Mouse (Mus musculus): ENCODE results near the gene Slco3a1. TPM values are rescaled to one million over a fixed set of nuclear protein-coding genes. Genes with fewer than 3 reads are reported as not detected.

Gene Slco3a1
- total and polyA plus RNA-seq, 3 experiments = 0.04 to 0.35 TPM; not detected in 1

GRCm38 (mm10) chr7:74510676-74511075 lies 43.9 kb downstream of the Slco3a1 start:
- Histone ChIP-seq H3K4me2 (ENCODE audit: insufficient read depth, low read depth, poor library complexity, severe bottlenecking) (no peak overlapping the region), H3K4me3 (replicated peaks in 1 of 3; ENCODE audit: low read depth in 2 of 3, low read length in 2 of 3, poor library complexity in 1 of 3) (no peak overlapping the region), H3K9ac (ENCODE audit: insufficient read depth, low read depth) (no peak overlapping the region), H3K9me3 (replicated peaks; ENCODE audit: low read length) (peaks cover 33% of the 10 kb centered on the region), H3K36me3 (replicated peaks in 1 of 2; ENCODE audit: control insufficient read depth in 1 of 2, insufficient read depth in 1 of 2, low read length in 1 of 2) (no peaks in the 10 kb centered on the region), H3K79me2 (replicated peaks; ENCODE audit: control insufficient read depth, extremely low read depth, insufficient read depth, poor library complexity, severe bottlenecking) (no peaks in the 10 kb centered on the region), H3K27ac (ENCODE audit: insufficient read depth, low read depth) (no peak overlapping the region), H3K4me1 (ENCODE audit: control insufficient read depth in 1 of 2, insufficient read depth in 2 of 2) (no peaks in the 10 kb centered on the region), H3K27me3 (replicated peaks) (no peaks in the 10 kb centered on the region)
- in situ Hi-C loops (cut with MboI; ENCODE audit: low pct_ligation_motif_present, low pct_unique_long_range_greater_than_20kb, low sequenced_read_pairs) = no loop called here
- dilution Hi-C loops (cut with MboI; ENCODE audit: extremely low pct_ligation_motif_present, extremely low pct_unique_long_range_greater_than_20kb, low sequenced_read_pairs) = no loop called here
- no peak for TF ChIP-seq JUN (IDR thresholded peaks at IDR 0.05; ENCODE audit: insufficient read depth, low read depth, low read length)
- no peak for DNase-seq (ENCODE audit: extremely low read depth)

- dilution Hi-C loops (cut with MboI; ENCODE audit: extremely low pct_ligation_motif_present, extremely low pct_unique_long_range_greater_than_20kb, low sequenced_read_pairs) (no loop called here), in situ Hi-C loops (cut with MboI; ENCODE audit: low pct_ligation_motif_present, low pct_unique_long_range_greater_than_20kb, low sequenced_read_pairs) (no loop called here)
- no peak overlapping the region for H3K27ac ChIP-seq (ENCODE audit: insufficient read depth, low read depth)
- no peaks in the 10 kb centered on the region for H3K4me1 ChIP-seq (ENCODE audit: control insufficient read depth in 1 of 2, insufficient read depth in 2 of 2)
- H3K36me3 ChIP-seq (replicated peaks in 1 of 2; ENCODE audit: control insufficient read depth in 1 of 2, insufficient read depth in 1 of 2, low read length in 1 of 2) = no peaks in the 10 kb centered on the region
- H3K79me2 ChIP-seq (replicated peaks; ENCODE audit: control insufficient read depth, extremely low read depth, insufficient read depth, poor library complexity, severe bottlenecking) = no peaks in the 10 kb centered on the region
- no peak for TF ChIP-seq ETS1 (conservative IDR thresholded peaks at IDR 0.05; ENCODE audit: low read depth, low read length)
- TF ChIP-seq CHD1 (IDR thresholded peaks at IDR 0.05; ENCODE audit: low read depth, low read length) = no peak
- TF ChIP-seq HCFC1 (IDR thresholded peaks at IDR 0.05; ENCODE audit: low read depth, low read length) = no peak
- H3K27me3 ChIP-seq (replicated peaks) = no peaks in the 10 kb centered on the region
- no peak overlapping the region for H3K4me2 ChIP-seq (ENCODE audit: insufficient read depth, low read depth, poor library complexity, severe bottlenecking)
- H3K9ac ChIP-seq (ENCODE audit: insufficient read depth, low read depth) = no peak overlapping the region
- DNase-seq (ENCODE audit: extremely low read depth) = no peak
- H3K4me3 ChIP-seq (replicated peaks in 1 of 3; ENCODE audit: low read depth in 2 of 3, low read length in 2 of 3, poor library complexity in 1 of 3) = no peak overlapping the region
- peaks cover 44% of the 10 kb centered on the region for H3K9me3 ChIP-seq (replicated peaks; ENCODE audit: low read length)
Observed at GRCm38 (mm10) chr7:74508205-74508604, 46.4 kb downstream of the Slco3a1 start.

GRCm38 (mm10) chr7:74506856-74507255 lies 47.7 kb downstream of the Slco3a1 start:
- dilution Hi-C loops (cut with MboI; ENCODE audit: extremely low pct_ligation_motif_present, extremely low pct_unique_long_range_greater_than_20kb, low sequenced_read_pairs) (no loop called here), in situ Hi-C loops (cut with MboI; ENCODE audit: low pct_ligation_motif_present, low pct_unique_long_range_greater_than_20kb, low sequenced_read_pairs) (no loop called here)
- no peaks in the 10 kb centered on the region for H3K36me3 ChIP-seq (replicated peaks in 1 of 2; ENCODE audit: control insufficient read depth in 1 of 2, insufficient read depth in 1 of 2, low read length in 1 of 2)

More at GRCm38 (mm10) chr7:74506856-74507255, 47.7 kb downstream of the Slco3a1 start:
- Histone ChIP-seq H3K27ac (ENCODE audit: insufficient read depth, low read depth) (no peak overlapping the region), H3K27me3 (replicated peaks) (no peaks in the 10 kb centered on the region), H3K4me3 (replicated peaks in 1 of 3; ENCODE audit: low read depth in 2 of 3, low read length in 2 of 3, poor library complexity in 1 of 3) (no peak overlapping the region), H3K9ac (ENCODE audit: insufficient read depth, low read depth) (no peak overlapping the region), H3K9me3 (replicated peaks; ENCODE audit: low read length) (peaks cover 38% of the 10 kb centered on the region), H3K4me1 (ENCODE audit: control insufficient read depth in 1 of 2, insufficient read depth in 2 of 2) (no peaks in the 10 kb centered on the region), H3K79me2 (replicated peaks; ENCODE audit: control insufficient read depth, extremely low read depth, insufficient read depth, poor library complexity, severe bottlenecking) (no peaks in the 10 kb centered on the region), H3K4me2 (ENCODE audit: insufficient read depth, low read depth, poor library complexity, severe bottlenecking) (no peak overlapping the region)
- TF ChIP-seq MXI1 (IDR thresholded peaks at IDR 0.05; ENCODE audit: low read depth, low read length) (no peak), UBTF (IDR thresholded peaks at IDR 0.05; ENCODE audit: low read depth, low read length) (no peak), SMC3 (IDR thresholded peaks at IDR 0.05; ENCODE audit: low read depth, low read length) (no peak), ZNF384 (IDR thresholded peaks at IDR 0.05; ENCODE audit: low read depth, low read length) (no peak), PAX5 (IDR thresholded peaks at IDR 0.05; ENCODE audit: low read length) (no peak), TBP (conservative IDR thresholded peaks at IDR 0.05; ENCODE audit: low read depth, low read length) (no peak), CTCF (conservative IDR thresholded peaks at IDR 0.05 in 1 of 2, IDR thresholded peaks at IDR 0.05 in 1 of 2; ENCODE audit: low read depth in 2 of 2, low read length in 2 of 2) (no peak), CHD1 (IDR thresholded peaks at IDR 0.05; ENCODE audit: low read depth, low read length) (no peak), ZC3H11A (IDR thresholded peaks at IDR 0.05; ENCODE audit: low read depth, low read length) (no peak), E2F4 (IDR thresholded peaks at IDR 0.05; ENCODE audit: insufficient replicate concordance, low read depth, low read length) (no peak), NRF1 (IDR thresholded peaks at IDR 0.05; ENCODE audit: low read depth, low read length) (no peak)
- DNase-seq (ENCODE audit: extremely low read depth) = no peak
